Mouse (Mus musculus) heart, adult 2 months (tissue): Measurements from ENCODE around the gene Fars2. TPM values are rescaled to one million over a fixed set of nuclear protein-coding genes. Genes with fewer than 3 reads are reported as not detected.
A peak's percentile ranks its signal among the peaks of the same experiment; 100 is the strongest.

Experiments
- DNase-seq, 2 experiments: peaks; one replicate each; pipeline ENCODE4 v3.0.0; 2021
- H3K27ac ChIP-seq: fragments of 200-600 bp; 2 replicates; pipeline ENCODE4 v1.8.1; 2022
- H3K27me3 ChIP-seq: fragments of 200-500 bp; 2 replicates; pipeline ENCODE4 v1.6.1; 2012; ENCODE audit warnings: mild to moderate bottlenecking, low read length, inconsistent platforms, mixed read lengths; ENCODE audit not compliant: control insufficient read depth, insufficient read depth
- H3K36me3 ChIP-seq: fragments of 200-500 bp; 2 replicates; pipeline ENCODE4 v1.6.1; 2012; ENCODE audit warnings: low read length, inconsistent platforms; ENCODE audit not compliant: control insufficient read depth, insufficient read depth
- H3K4me1 ChIP-seq: fragments of 200-500 bp; 2 replicates; pipeline ENCODE4 v1.6.1; 2011; ENCODE audit warnings: low read length; ENCODE audit not compliant: control insufficient read depth, insufficient read depth
- H3K4me3 ChIP-seq: fragments of 200-600 bp; 2 replicates; pipeline ENCODE4 v1.8.1; 2022
- H3K79me2 ChIP-seq: fragments of 200-500 bp; replicated peaks from 2 replicates; pipeline ENCODE4 v1.6.1; 2012; ENCODE audit warnings: mild to moderate bottlenecking, inconsistent platforms, low read length, moderate library complexity, mixed read lengths; ENCODE audit not compliant: control insufficient read depth, insufficient read depth
- H3K9ac ChIP-seq: fragments of 200-500 bp; 2 replicates; pipeline ENCODE4 v1.6.1; 2012; ENCODE audit warnings: low read depth, mild to moderate bottlenecking, control low read depth, inconsistent platforms, low read length, mixed read lengths
- CTCF ChIP-seq: fragments of 200-600 bp; IDR thresholded peaks from 2 replicates; pipeline ENCODE4 v1.8.1; 2022; ENCODE audit warnings: antibody characterized with exemption, mild to moderate bottlenecking, moderate library complexity
- EP300 ChIP-seq: fragments of 200-500 bp; IDR thresholded peaks from 2 replicates; pipeline ENCODE4 v1.6.1; 2011; ENCODE audit warnings: low read depth, low read length, control low read depth; ENCODE audit not compliant: insufficient read depth
- POLR2A ChIP-seq: fragments of 200-500 bp; IDR thresholded peaks from 2 replicates; pipeline ENCODE4 v1.6.1; 2011; ENCODE audit warnings: mild to moderate bottlenecking, low read depth, low read length, control low read depth; ENCODE audit not compliant: insufficient read depth
- WGBS: fragments of 180-500 bp; shearing (Covaris S2); methylation state at CpG from one replicate; pipeline ENCODE4 v1.1.7; 2018; 5-methylcytosine and 5-hydroxymethylcytosine counted together
- intact Hi-C: fragments of 180-260 bp; cut with DNase I; formaldehyde crosslinking; loops from one replicate; pipeline ENCODE4 v1.15.1; 2025
- polyA plus RNA-seq: library from polyadenylated mRNA; depleted of rRNA; stranded (reverse); fragments of >200 nt; gene quantifications from 2 replicates; pipeline ENCODE4 v1.2.3, GENCODE M21; 2012
- total RNA-seq, 2 experiments: library from RNA; stranded (reverse); gene quantifications; 2 replicates each; pipeline ENCODE4 v1.2.3; 2021

The Fars2 gene
- total and polyA plus RNA-seq, 3 experiments: 73.3 to 85.7 (median 77.7) TPM

GRCm38 (mm10) chr13:36314860-36315800, 197.9 kb downstream of the Fars2 start:
- TF ChIP-seq POLR2A: no peak
- no peak for TF ChIP-seq EP300
- TF ChIP-seq CTCF: peak; percentile 36
- intact Hi-C loops: no loop called here
- DNase-seq: no peak
- 89% methylated on average over 10 of the region's 10 CpGs for WGBS
- Histone ChIP-seq H3K4me3 (no peak overlapping the region), H3K9ac (no peak overlapping the region), H3K27ac (no peak overlapping the region), H3K36me3 (peaks cover 2% of the 10 kb centered on the region; the same call in 1 of the 2 replicates), H3K79me2 (no peaks in the 10 kb centered on the region), H3K4me1 (no peaks in the 10 kb centered on the region; the same call in 1 of the 2 replicates), H3K27me3 (no peaks in the 10 kb centered on the region)

GRCm38 (mm10) chr13:36317824-36318223, 200.6 kb downstream of the Fars2 start:
- Histone ChIP-seq H3K4me3 (no peak overlapping the region), H3K9ac (no peak overlapping the region), H3K27me3 (no peaks in the 10 kb centered on the region), H3K27ac (no peak overlapping the region), H3K4me1 (no peaks in the 10 kb centered on the region; the same call in 1 of the 2 replicates), H3K36me3 (peaks cover 2% of the 10 kb centered on the region; the same call in 1 of the 2 replicates), H3K79me2 (no peaks in the 10 kb centered on the region)
- TF ChIP-seq CTCF (no peak), EP300 (no peak), POLR2A (no peak)
- DNase-seq: no peak
- 93% methylated on average over 3 of the region's 3 CpGs for WGBS
- intact Hi-C loops: no loop called here

GRCm38 (mm10) chr13:36324624-36325023, 207.4 kb downstream of the Fars2 start:
- intact Hi-C loops: no loop called here
- no peak overlapping the region for H3K27ac ChIP-seq
- no peaks in the 10 kb centered on the region for H3K27me3 ChIP-seq

GRCm38 (mm10) chr13:36326539-36326938, 209.3 kb downstream of the Fars2 start:
- H3K4me1 ChIP-seq: no peaks in the 10 kb centered on the region; the same call in 1 of the 2 replicates
- no peaks in the 10 kb centered on the region; the same call in 1 of the 2 replicates for H3K36me3 ChIP-seq
- intact Hi-C loops: no loop called here
- H3K4me3 ChIP-seq: no peak overlapping the region
- WGBS: 63% methylated on average over 3 of the region's 3 CpGs
- TF ChIP-seq CTCF (no peak), EP300 (no peak), POLR2A (no peak)
- no peaks in the 10 kb centered on the region for H3K79me2 ChIP-seq
- no peaks in the 10 kb centered on the region for H3K27me3 ChIP-seq
- no peak overlapping the region for H3K27ac ChIP-seq
- DNase-seq: no peak
- H3K9ac ChIP-seq: no peak overlapping the region

More at GRCm38 (mm10) chr13:36324624-36325023, 207.4 kb downstream of the Fars2 start:
- Histone ChIP-seq H3K79me2 (no peaks in the 10 kb centered on the region), H3K4me3 (no peak overlapping the region), H3K4me1 (no peaks in the 10 kb centered on the region; the same call in 1 of the 2 replicates), H3K9ac (no peak overlapping the region), H3K36me3 (no peaks in the 10 kb centered on the region; the same call in 1 of the 2 replicates)
- 73% methylated on average over 2 of the region's 2 CpGs for WGBS
- no peak for DNase-seq
- TF ChIP-seq POLR2A (no peak), CTCF (no peak), EP300 (no peak)

- Histone ChIP-seq H3K9ac (no peak overlapping the region), H3K4me1 (no peaks in the 10 kb centered on the region; the same call in 1 of the 2 replicates), H3K4me3 (no peak overlapping the region), H3K27me3 (no peaks in the 10 kb centered on the region), H3K36me3 (no peaks in the 10 kb centered on the region; the same call in 1 of the 2 replicates), H3K27ac (no peak overlapping the region), H3K79me2 (no peaks in the 10 kb centered on the region)
- TF ChIP-seq EP300 (no peak), POLR2A (no peak), CTCF (no peak)
- DNase-seq: no peak
- WGBS: 64% methylated on average over 2 of the region's 2 CpGs
- intact Hi-C loops: no loop called here
These were observed 212.7 kb downstream of the Fars2 start for GRCm38 (mm10) chr13:36329871-36330270.

GRCm38 (mm10) chr13:36330542-36330941, 213.3 kb downstream of the Fars2 start:
- intact Hi-C loops: no loop called here
- TF ChIP-seq POLR2A: no peak
- no peak for TF ChIP-seq EP300
- TF ChIP-seq CTCF: no peak
- no peak for DNase-seq
- WGBS: 91% methylated on average over 3 of the region's 3 CpGs
- Histone ChIP-seq H3K4me1 (no peaks in the 10 kb centered on the region; the same call in 1 of the 2 replicates), H3K4me3 (no peak overlapping the region), H3K27ac (no peak overlapping the region), H3K36me3 (no peaks in the 10 kb centered on the region; the same call in 1 of the 2 replicates), H3K27me3 (no peaks in the 10 kb centered on the region), H3K9ac (no peak overlapping the region), H3K79me2 (no peaks in the 10 kb centered on the region)
